11 mouse cellular contexts compared by ENCODE assay signal in the genomic region with DNA sequence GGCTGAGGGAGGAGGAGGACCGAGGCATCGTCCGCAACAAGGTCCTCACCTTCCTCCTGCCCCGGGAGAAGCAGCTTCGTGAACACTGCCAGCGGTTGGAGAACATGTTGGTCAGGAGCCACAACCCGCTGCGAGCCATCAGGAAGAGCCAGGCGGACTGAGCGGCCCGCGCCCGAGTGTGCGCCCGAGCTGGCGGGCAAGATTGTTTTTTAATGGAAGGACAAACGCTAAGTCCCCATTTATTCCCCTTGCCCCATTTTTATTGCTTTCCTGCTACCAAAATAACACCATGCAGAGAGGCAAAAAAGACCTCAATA. TPM values are rescaled to one million over a fixed set of nuclear protein-coding genes. Genes with fewer than 3 reads are reported as not detected.
DNase-seq lines count a peak whose midpoint lies in the region; ATAC-seq lines count a peak whose summit lies in the region.
"Had no signal": no experiment of that assay in that cellular context is flagged by ENCODE, and none has a peak within 500 bp of the region (broad histone marks: within the 10 kb centered on the region; RNA-seq: fewer than 3 reads in every experiment).

No protein-coding gene starts in this region.

- peaks cover 18% of the 10 kb centered on the region for H3K27me3 ChIP-seq in kidney, embryonic 15.5 days
- peaks cover 17% of the 10 kb centered on the region for H3K27me3 ChIP-seq in embryonic facial prominence, embryonic 13.5 days
- H3K27me3 ChIP-seq in hindbrain, embryonic 13.5 days: no peaks in the 10 kb centered on the region
- no peaks in the 10 kb centered on the region for H3K27me3 ChIP-seq in midbrain, embryonic 13.5 days

- peaks cover 49% of the 10 kb centered on the region for H3K4me1 ChIP-seq in kidney, embryonic 15.5 days
- peaks cover 7% of the 10 kb centered on the region; the same call in 1 of the 2 replicates for H3K4me1 ChIP-seq in embryonic facial prominence, embryonic 13.5 days
- peaks cover 62% of the 10 kb centered on the region for H3K4me1 ChIP-seq in hindbrain, embryonic 13.5 days (replicated peaks)
- peaks cover 43% of the 10 kb centered on the region for H3K4me1 ChIP-seq in midbrain, embryonic 13.5 days (replicated peaks)

- 18% methylated on average over 17 of the region's 17 CpGs for WGBS in kidney, embryonic 15.5 days
- 27% methylated on average over 17 of the region's 17 CpGs for WGBS in embryonic facial prominence, embryonic 13.5 days
- WGBS in hindbrain, embryonic 13.5 days: 29% methylated on average over 17 of the region's 17 CpGs
- WGBS in midbrain, embryonic 13.5 days: 23% methylated on average over 17 of the region's 17 CpGs

- H3K9me3 ChIP-seq in kidney, embryonic 15.5 days (replicated peaks): no peaks in the 10 kb centered on the region
- H3K9me3 ChIP-seq in embryonic facial prominence, embryonic 13.5 days: no peaks in the 10 kb centered on the region
- H3K9me3 ChIP-seq in hindbrain, embryonic 13.5 days: no peaks in the 10 kb centered on the region
- no peaks in the 10 kb centered on the region for H3K9me3 ChIP-seq in midbrain, embryonic 13.5 days

- no peak for DNase-seq in kidney, adult 18-20 months
- no peak for DNase-seq in frontal cortex, postnatal 25 days (ENCODE audit: low spot score in 2 of 2)
- no peak for DNase-seq in gastrocnemius, adult 18-20 months (ENCODE audit: low spot score)
- DNase-seq: gastrocnemius, postnatal 14 days; lung, postnatal 36 days; spleen, adult 18-20 months had no signal

- peak overlapping the region; percentile 64 for H3K4me2 ChIP-seq in kidney, embryonic 15.5 days
- peak overlapping the region; percentile 64 for H3K4me2 ChIP-seq in embryonic facial prominence, embryonic 13.5 days
- peak overlapping the region; percentile 46 for H3K4me2 ChIP-seq in hindbrain, embryonic 13.5 days
- H3K4me2 ChIP-seq in midbrain, embryonic 13.5 days (replicated peaks): peak overlapping the region; percentile 50

- no peak for ATAC-seq in kidney, embryonic 15.5 days (replicated peaks; ENCODE audit: low FRiP score)
- ATAC-seq in embryonic facial prominence, embryonic 13.5 days (ENCODE audit: insufficient number of reproducible peaks, insufficient read depth, low FRiP score, low TSS enrichment, low read depth): no peak
- ATAC-seq in hindbrain, embryonic 13.5 days (ENCODE audit: low FRiP score): no peak
- ATAC-seq in midbrain, embryonic 13.5 days: no peak
- ATAC-seq in CD4-positive, CD25-positive, alpha-beta regulatory T cell, adult 4 months: no peak

- peak overlapping the region; percentile 51 for H3K9ac ChIP-seq in kidney, embryonic 15.5 days
- H3K9ac ChIP-seq in embryonic facial prominence, embryonic 13.5 days: peak overlapping the region; percentile 66
- H3K9ac ChIP-seq in hindbrain, embryonic 13.5 days: peak overlapping the region; percentile 61
- peak overlapping the region; percentile 42; the same call in 1 of the 2 replicates for H3K9ac ChIP-seq in midbrain, embryonic 13.5 days (replicated peaks)

- H3K27ac ChIP-seq in kidney, embryonic 15.5 days: peak overlapping the region; percentile 81
- no peak overlapping the region for H3K27ac ChIP-seq in embryonic facial prominence, embryonic 13.5 days
- peak overlapping the region; percentile 76 for H3K27ac ChIP-seq in hindbrain, embryonic 13.5 days
- peak overlapping the region; percentile 25; the same call in 1 of the 2 replicates for H3K27ac ChIP-seq in midbrain, embryonic 13.5 days

- H3K36me3 ChIP-seq in kidney, embryonic 15.5 days: no peaks in the 10 kb centered on the region
- H3K36me3 ChIP-seq in embryonic facial prominence, embryonic 13.5 days: no peaks in the 10 kb centered on the region
- no peaks in the 10 kb centered on the region for H3K36me3 ChIP-seq in hindbrain, embryonic 13.5 days
- H3K36me3 ChIP-seq in midbrain, embryonic 13.5 days: no peaks in the 10 kb centered on the region

- H3K4me3 ChIP-seq in kidney, embryonic 15.5 days (replicated peaks): peak overlapping the region; percentile 41
- peak overlapping the region; percentile 35 for H3K4me3 ChIP-seq in embryonic facial prominence, embryonic 13.5 days
- H3K4me3 ChIP-seq in hindbrain, embryonic 13.5 days: peak overlapping the region; percentile 25
- peak overlapping the region; percentile 22 for H3K4me3 ChIP-seq in midbrain, embryonic 13.5 days (replicated peaks)

RNA-seq across cellular contexts. Expression of a gene that starts 0.5 kb away (rescaled TPM):
- polyA plus RNA-seq in kidney, embryonic 15.5 days (2015; fragmentation: Nextera tagmentation; extraction: Ambion mirVana): 3.1 and 3.7 TPM in 2 replicates
- polyA plus RNA-seq in embryonic facial prominence, embryonic 13.5 days (2015; fragmentation: Nextera tagmentation; extraction: Ambion mirVana): 0.22 and 0.39 TPM in 2 replicates
- polyA plus RNA-seq in hindbrain, embryonic 13.5 days (2015; fragmentation: Nextera tagmentation; extraction: Ambion mirVana): 1.3 and 1.7 TPM in 2 replicates
- 0.82 and 1.6 TPM in 2 replicates for polyA plus RNA-seq in midbrain, embryonic 13.5 days (2015; fragmentation: Nextera tagmentation; extraction: Ambion mirVana)
- total RNA-seq in gastrocnemius, adult 18-20 months (2021): not detected
- polyA plus RNA-seq in CD4-positive, CD25-positive, alpha-beta regulatory T cell, adult 4 months (2017; shearing (Covaris generic)): not detected
- total RNA-seq: gastrocnemius, postnatal 14 days had no signal
